Mouse (Mus musculus) stomach, postnatal 0 days (tissue): ENCODE data around the gene Hsd17b7. TPM values are rescaled to one million over a fixed set of nuclear protein-coding genes. Genes with fewer than 3 reads are reported as not detected.

Source experiments
- ATAC-seq: fragments of 200-750 bp; cut with Nextera tagmentation; 2 replicates; pipeline ENCODE4 v1.8.0; 2017; ENCODE audit not compliant: low FRiP score, low TSS enrichment
- DNase-seq: peaks from one replicate; pipeline ENCODE4 v3.0.0-alpha.2; 2016; ENCODE audit warnings: low spot score
- H3K27ac ChIP-seq: fragments of 300-500 bp; sonication (generic); replicated peaks from 2 replicates; pipeline ENCODE4 v1.5.1; 2014; ENCODE audit warnings: mild to moderate bottlenecking, control low read depth
- H3K27me3 ChIP-seq: fragments of 300-500 bp; sonication (generic); 2 replicates; pipeline ENCODE4 v1.6.1; 2014; ENCODE audit warnings: low read length; ENCODE audit not compliant: control insufficient read depth, insufficient read depth
- H3K36me3 ChIP-seq: fragments of 300-500 bp; sonication (generic); 2 replicates; pipeline ENCODE4 v1.6.1; 2014; ENCODE audit warnings: low read length, mixed read lengths; ENCODE audit not compliant: control insufficient read depth, insufficient read depth
- H3K4me1 ChIP-seq: fragments of 300-500 bp; sonication (generic); replicated peaks from 2 replicates; pipeline ENCODE4 v1.6.1; 2014; ENCODE audit warnings: antibody characterized with exemption; ENCODE audit not compliant: control insufficient read depth, insufficient read depth
- H3K4me2 ChIP-seq: fragments of 300-500 bp; sonication (generic); replicated peaks from 2 replicates; pipeline ENCODE4 v1.6.1; 2014; ENCODE audit warnings: low read depth, mild to moderate bottlenecking, control low read depth, moderate library complexity
- H3K4me3 ChIP-seq: fragments of 300-500 bp; sonication (generic); 2 replicates; pipeline ENCODE4 v1.5.1; 2014; ENCODE audit warnings: low read depth, low read length, control low read depth
- H3K9ac ChIP-seq: fragments of 300-500 bp; sonication (generic); 2 replicates; pipeline ENCODE4 v1.6.1; 2014; ENCODE audit warnings: mild to moderate bottlenecking, low read length, control low read depth, mixed read lengths
- H3K9me3 ChIP-seq: fragments of 300-500 bp; sonication (generic); 2 replicates; pipeline ENCODE4 v1.6.1; 2016; ENCODE audit warnings: low read length; ENCODE audit not compliant: control insufficient read depth
- CTCF ChIP-seq: IDR thresholded peaks from 2 replicates; pipeline ENCODE4 v1.5.1; 2016; ENCODE audit warnings: antibody characterized with exemption, low read depth, mild to moderate bottlenecking, moderate library complexity
- EP300 ChIP-seq: optimal IDR thresholded peaks from 2 replicates; pipeline ENCODE3; 2016; ENCODE audit warnings: antibody characterized with exemption
- WGBS: fragments of 180-500 bp; shearing (Covaris S2); extraction: QIAGEN DNeasy Blood & Tissue Kit; methylation state at CpG from one replicate; pipeline ENCODE4 v1.1.7; 2014; 5-methylcytosine and 5-hydroxymethylcytosine counted together
- polyA plus RNA-seq: library from polyadenylated mRNA; unstranded; fragments of >200 nt; fragmentation: Nextera tagmentation; extraction: Ambion mirVana; gene quantifications from 2 replicates; pipeline ENCODE4 v1.2.1, GENCODE M21; 2015

Hsd17b7 gene
- polyA plus RNA-seq, 1 experiment from 2014 or later = 38.8 TPM

DNA sequence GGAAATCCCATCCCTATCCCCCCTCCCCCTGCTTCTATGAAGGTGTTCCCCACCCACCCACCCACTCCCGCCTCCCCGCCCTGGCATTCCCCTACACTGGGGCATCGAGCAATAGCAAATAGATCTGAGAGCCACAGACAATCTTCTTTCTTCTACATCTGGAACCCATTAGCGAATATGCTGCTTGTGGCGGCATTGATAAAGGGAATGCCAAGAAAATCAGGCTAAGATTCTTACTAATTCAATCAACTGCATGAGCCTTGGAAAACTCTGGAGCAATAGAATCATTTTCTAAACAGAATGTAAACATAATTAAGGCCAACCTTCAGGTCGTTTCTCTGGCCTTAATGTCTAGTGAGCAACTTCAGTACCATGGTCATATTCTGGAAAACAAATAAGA lies 57.5 kb downstream of the Hsd17b7 start:
- Histone ChIP-seq H3K9ac (no peak overlapping the region), H3K27me3 (no peaks in the 10 kb centered on the region), H3K36me3 (no peaks in the 10 kb centered on the region), H3K4me2 (no peak overlapping the region), H3K9me3 (no peaks in the 10 kb centered on the region), H3K27ac (no peak overlapping the region), H3K4me3 (no peak overlapping the region), H3K4me1 (no peaks in the 10 kb centered on the region)
- ATAC-seq (no peak), DNase-seq (no peak)
- no peak for TF ChIP-seq EP300
- no peak for TF ChIP-seq CTCF
- WGBS = 65% methylated on average over 6 of the region's 6 CpGs

DNA sequence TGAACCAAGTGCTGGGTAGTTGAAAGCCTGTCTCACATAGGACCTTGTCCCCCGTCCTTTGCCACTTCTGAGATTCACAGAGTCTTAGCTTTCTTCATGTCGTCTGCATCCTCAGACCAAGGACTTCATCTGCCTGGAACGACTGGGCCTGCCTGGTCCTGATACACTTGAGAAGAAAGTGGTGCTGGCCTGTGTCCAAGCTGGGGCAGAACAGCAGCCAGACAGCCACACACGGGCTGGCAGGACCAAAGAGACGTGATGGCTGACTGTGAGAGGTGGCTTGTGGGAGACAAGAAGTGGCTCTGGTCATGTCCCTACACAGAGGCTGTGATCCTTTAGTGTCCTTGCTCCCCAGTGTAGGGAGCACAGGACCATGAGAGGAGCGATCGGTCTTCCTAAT lies 58.3 kb downstream of the Hsd17b7 start:
- H3K9me3 ChIP-seq = no peaks in the 10 kb centered on the region
- 78% methylated on average over 7 of the region's 7 CpGs for WGBS
- no peak overlapping the region for H3K4me2 ChIP-seq
- H3K27ac ChIP-seq = no peak overlapping the region
- ATAC-seq (no peak), DNase-seq (no peak)
- no peaks in the 10 kb centered on the region for H3K36me3 ChIP-seq
- H3K4me1 ChIP-seq = no peaks in the 10 kb centered on the region
- TF ChIP-seq CTCF = no peak
- no peak for TF ChIP-seq EP300
- H3K27me3 ChIP-seq = no peaks in the 10 kb centered on the region
- no peak overlapping the region for H3K9ac ChIP-seq
- no peak overlapping the region for H3K4me3 ChIP-seq

DNA sequence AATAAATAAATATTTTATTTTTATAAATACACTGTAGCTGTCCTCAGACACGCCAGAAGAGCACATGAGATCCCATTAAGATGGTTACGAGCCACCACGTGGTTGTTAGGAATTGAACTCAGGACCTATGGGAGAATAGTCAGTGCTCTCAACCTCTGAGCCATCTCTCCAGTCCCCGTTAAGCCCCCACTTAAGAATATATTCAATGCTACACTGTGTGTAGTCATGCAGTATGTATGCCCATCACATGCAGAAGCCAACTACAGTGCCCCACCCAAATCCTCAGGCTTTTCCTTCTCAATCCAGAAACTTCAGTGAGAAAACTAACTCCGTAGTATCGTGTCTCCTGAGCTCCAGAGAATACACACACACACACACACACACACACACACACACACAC lies 59.4 kb downstream of the Hsd17b7 start:
- 80% methylated on average over 6 of the region's 6 CpGs for WGBS
- Histone ChIP-seq H3K27ac (no peak overlapping the region), H3K4me2 (no peak overlapping the region), H3K4me3 (no peak overlapping the region), H3K9me3 (no peaks in the 10 kb centered on the region), H3K9ac (no peak overlapping the region), H3K27me3 (no peaks in the 10 kb centered on the region), H3K4me1 (no peaks in the 10 kb centered on the region), H3K36me3 (no peaks in the 10 kb centered on the region)
- TF ChIP-seq EP300 (no peak), CTCF (no peak)
- ATAC-seq = no peak
- DNase-seq = no peak

DNA sequence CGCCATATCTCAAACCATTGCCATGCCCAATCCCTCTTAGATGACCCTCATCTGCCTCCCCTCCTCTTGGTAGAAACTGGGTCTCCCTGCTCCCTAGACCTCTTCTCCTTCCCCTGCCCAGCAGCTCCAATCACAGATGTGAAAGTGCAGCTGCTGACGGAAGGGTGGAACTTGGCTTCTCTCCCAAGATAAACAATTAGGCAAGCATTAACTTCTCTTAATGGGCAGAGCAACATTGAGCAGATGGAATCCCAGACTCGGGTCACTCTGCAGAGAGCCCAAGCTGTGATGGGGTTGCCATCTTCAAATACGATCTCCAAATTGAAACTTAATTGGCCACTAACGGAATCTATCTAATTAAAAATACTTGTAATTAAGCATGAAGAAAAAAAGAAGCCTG lies 59.9 kb downstream of the Hsd17b7 start:
- no peak for ATAC-seq
- no peaks in the 10 kb centered on the region for H3K27me3 ChIP-seq
- no peaks in the 10 kb centered on the region for H3K9me3 ChIP-seq
- H3K4me3 ChIP-seq = no peak overlapping the region
- no peak overlapping the region for H3K4me2 ChIP-seq
- H3K27ac ChIP-seq = no peak overlapping the region
- WGBS = 63% methylated on average over 5 of the region's 5 CpGs
- TF ChIP-seq EP300 = no peak
- no peak for TF ChIP-seq CTCF
- no peak overlapping the region for H3K9ac ChIP-seq
- H3K4me1 ChIP-seq = no peaks in the 10 kb centered on the region
- no peak for DNase-seq
- H3K36me3 ChIP-seq = no peaks in the 10 kb centered on the region

DNA sequence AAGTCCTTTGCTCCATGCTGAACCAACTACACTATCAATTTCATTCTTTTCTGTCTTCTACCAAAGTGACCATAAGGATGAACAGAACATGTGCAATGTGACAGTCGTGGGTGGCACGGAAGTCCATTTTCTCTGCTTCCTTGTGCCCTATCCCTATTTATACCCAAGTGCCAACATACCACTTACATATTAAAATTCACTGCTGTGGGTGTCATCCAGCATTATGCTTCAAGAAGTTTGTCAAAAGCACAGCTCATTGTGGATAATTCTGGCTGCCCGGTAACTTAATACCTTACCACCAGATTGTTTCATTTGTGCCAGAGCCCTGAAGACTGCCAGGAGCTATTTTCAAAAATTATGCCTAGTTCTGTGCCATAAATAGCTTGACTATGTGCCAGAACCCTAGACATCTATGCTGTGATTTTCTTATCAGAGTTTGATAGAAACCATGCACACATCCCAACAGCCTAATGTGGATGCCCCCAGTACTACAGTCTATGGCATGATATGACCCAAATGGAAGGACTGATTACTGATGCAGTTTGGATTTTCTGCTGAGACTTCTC lies 68.2 kb downstream of the Hsd17b7 start:
- DNase-seq (no peak), ATAC-seq (no peak)
- Histone ChIP-seq H3K27me3 (no peaks in the 10 kb centered on the region), H3K9me3 (no peaks in the 10 kb centered on the region), H3K4me1 (no peaks in the 10 kb centered on the region), H3K27ac (no peak overlapping the region), H3K36me3 (no peaks in the 10 kb centered on the region), H3K4me3 (no peak overlapping the region), H3K4me2 (no peak overlapping the region), H3K9ac (no peak overlapping the region)
- TF ChIP-seq EP300 = no peak
- no peak for TF ChIP-seq CTCF
- 93% methylated on average over 3 of the region's 3 CpGs for WGBS

Other genes starting within 250 kb of the Hsd17b7 start
- gene Rgs4, start 221.6 kb downstream of the Hsd17b7 start, polyA plus RNA-seq = 8.4 TPM in 2 replicates
- gene Ccdc190, start 40.6 kb downstream of the Hsd17b7 start, polyA plus RNA-seq = 0.08 and 0.11 TPM in 2 replicates
- 22.9 and 25.8 TPM in 2 replicates for gene Ddr2, start 141.5 kb upstream of the Hsd17b7 start, polyA plus RNA-seq
- gene Uap1, start 205.7 kb upstream of the Hsd17b7 start, polyA plus RNA-seq = 65.0 and 66.3 TPM in 2 replicates
- 4.1 TPM in 2 replicates for gene Uhmk1, start 246.2 kb upstream of the Hsd17b7 start, polyA plus RNA-seq